Mouse (Mus musculus) heart, embryonic 14.5 days (tissue): ENCODE data around the gene Tex11. TPM values are rescaled to one million over a fixed set of nuclear protein-coding genes. Genes with fewer than 3 reads are reported as not detected.
"Not testable (repeated sequence)": the region's sequence is repeated elsewhere in the genome, so short reads cannot be mapped to it uniquely, and the experiment has no call there.

ENCODE experiments used
- ATAC-seq: fragments of 200-750 bp; cut with Nextera tagmentation; 2 replicates; pipeline ENCODE4 v1.8.0; 2017; ENCODE audit warnings: low read depth, moderate TSS enrichment; ENCODE audit not compliant: insufficient number of reproducible peaks, insufficient read depth, low FRiP score
- H3K27ac ChIP-seq, 2 experiments: fragments of 200-500 bp in 1 of 2; fragments of 300-500 bp in 1 of 2; sonication (generic) in 1 of 2; replicated peaks in 1 of 2; 2 replicates each; pipeline ENCODE4 v1.5.1; 2012 to 2014; ENCODE audit warnings: low read depth in 2 of 2, low read length in 2 of 2, control low read depth in 1 of 2, mild to moderate bottlenecking in 1 of 2, mixed read lengths in 1 of 2; ENCODE audit not compliant: control insufficient read depth in 1 of 2, insufficient read depth in 1 of 2
- H3K27me3 ChIP-seq: fragments of 300-500 bp; sonication (generic); 2 replicates; pipeline ENCODE4 v1.6.1; 2014; ENCODE audit warnings: mild to moderate bottlenecking, low read length, control low read depth; ENCODE audit not compliant: control insufficient read depth, insufficient read depth
- H3K36me3 ChIP-seq: fragments of 300-500 bp; sonication (generic); 2 replicates; pipeline ENCODE4 v1.6.1; 2014; ENCODE audit warnings: mild to moderate bottlenecking, control low read depth, low read length, mixed read lengths; ENCODE audit not compliant: control insufficient read depth, insufficient read depth
- H3K4me1 ChIP-seq, 2 experiments: fragments of 200-500 bp in 1 of 2; fragments of 300-500 bp in 1 of 2; sonication (generic) in 1 of 2; 2 replicates each; pipeline ENCODE4 v1.6.1; 2012 to 2014; ENCODE audit warnings: low read length in 2 of 2, control low read depth in 1 of 2, mixed read lengths in 1 of 2; ENCODE audit not compliant: control insufficient read depth in 2 of 2, insufficient read depth in 2 of 2
- H3K4me2 ChIP-seq: fragments of 300-500 bp; sonication (generic); 2 replicates; pipeline ENCODE4 v1.6.1; 2014; ENCODE audit warnings: mild to moderate bottlenecking, low read length
- H3K4me3 ChIP-seq, 2 experiments: fragments of 200-500 bp in 1 of 2; fragments of 300-500 bp in 1 of 2; sonication (generic) in 1 of 2; 2 replicates each; pipeline ENCODE4 v1.5.1; 2012 to 2014; ENCODE audit warnings: low read length in 2 of 2, mild to moderate bottlenecking in 2 of 2, control low read depth in 1 of 2, low read depth in 1 of 2, moderate library complexity in 1 of 2; ENCODE audit not compliant: control insufficient read depth in 1 of 2, insufficient read depth in 1 of 2
- H3K9ac ChIP-seq: fragments of 300-500 bp; sonication (generic); 2 replicates; pipeline ENCODE4 v1.6.1; 2014; ENCODE audit warnings: mild to moderate bottlenecking, low read length
- H3K9me3 ChIP-seq: fragments of 300-500 bp; sonication (generic); 2 replicates; pipeline ENCODE4 v1.6.1; 2016; ENCODE audit warnings: low read length, control low read depth; ENCODE audit not compliant: control insufficient read depth
- WGBS: fragments of 180-500 bp; shearing (Covaris S2); extraction: QIAGEN DNeasy Blood & Tissue Kit; methylation state at CpG from one replicate; pipeline ENCODE4 v1.1.7; 2014; 5-methylcytosine and 5-hydroxymethylcytosine counted together
- polyA plus RNA-seq: library from polyadenylated mRNA; unstranded; fragments of >200 nt; fragmentation: Nextera tagmentation; extraction: Ambion mirVana; gene quantifications from 2 replicates; pipeline ENCODE4 v1.2.1, GENCODE M21; 2014

Tex11 gene
- polyA plus RNA-seq, result 0.15 and 0.63 TPM in 2 replicates

- no peak within 1 kb of the TSS for H3K4me2 ChIP-seq
- H3K27ac ChIP-seq, result no peak within 1 kb of the TSS
- no peaks in the 10 kb centered on the region; the same call in 1 of the 2 replicates for H3K9me3 ChIP-seq
- no peak within 1 kb of the TSS for H3K9ac ChIP-seq
- H3K4me1 ChIP-seq, result no peaks in the 10 kb centered on the region
- 80% methylated on average over 31 of the region's 31 CpGs for WGBS
- no peak for ATAC-seq
- H3K27me3 ChIP-seq, result no peaks in the 10 kb centered on the region
- no peaks in the 10 kb centered on the region for H3K36me3 ChIP-seq
- no peak within 1 kb of the TSS for H3K4me3 ChIP-seq
These were observed at the start of gene Tex11 for GRCm38 (mm10) chrX:101059541-101059940. TSS of gene Tex11 (minus strand) at chrX:101059667.

GRCm38 (mm10) chrX:101085920-101086319, 26.5 kb upstream of the Tex11 start, which contains the start of gene Slc7a3:
TSS of gene Slc7a3 (minus strand) at chrX:101086020.
- ATAC-seq, result no peak
- H3K9ac ChIP-seq, result 0 out of 2 replicates have a peak within 1 kb of the TSS, but pooled peaks have one; percentile 22
- no peaks in the 10 kb centered on the region for H3K4me1 ChIP-seq

DNA sequence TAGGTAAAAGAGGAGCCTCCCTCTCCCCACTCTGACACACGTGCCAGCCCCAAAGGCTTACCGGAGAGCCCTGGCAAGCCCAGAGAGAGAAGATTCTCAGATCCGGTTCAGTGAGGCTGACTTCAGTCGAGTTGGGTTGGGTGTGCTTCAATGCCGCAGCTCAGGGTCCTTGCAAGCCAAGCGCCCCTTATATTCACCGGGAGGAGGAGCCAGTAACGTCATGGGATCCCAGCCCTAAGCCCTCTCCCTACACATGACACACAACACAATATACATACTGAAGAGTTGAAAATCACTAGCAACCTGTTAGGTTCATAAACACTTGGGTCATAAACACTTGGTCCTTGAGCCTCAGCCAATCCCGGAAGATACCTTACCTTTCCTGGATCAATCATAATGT, 25.7 kb upstream of the Tex11 start:
- WGBS, result 9% methylated on average over 6 of the region's 9 CpGs
- H3K36me3 ChIP-seq, ATAC-seq, H3K9me3 ChIP-seq, H3K27ac ChIP-seq, H3K4me1 ChIP-seq: not testable (repeated sequence)
- Histone ChIP-seq H3K4me2 (peak overlapping the region; percentile 65), H3K9ac (0 out of 2 replicates have a peak overlapping the region, but pooled peaks have one; percentile 22), H3K4me3 (peak overlapping the region; percentile 26 to 31), H3K27me3 (peaks cover 12% of the 10 kb centered on the region; the same call in 1 of the 2 replicates)

More at GRCm38 (mm10) chrX:101085920-101086319, 26.5 kb upstream of the Tex11 start, which contains the start of gene Slc7a3:
- Histone ChIP-seq H3K27me3 (peaks cover 12% of the 10 kb centered on the region; the same call in 1 of the 2 replicates), H3K36me3 (no peaks in the 10 kb centered on the region), H3K9me3 (no peaks in the 10 kb centered on the region), H3K27ac (no peak within 1 kb of the TSS), H3K4me2 (peak within 1 kb of the TSS; percentile 65), H3K4me3 (peak within 1 kb of the TSS; percentile 26 to 31)
- 30% methylated on average over 11 of the region's 11 CpGs for WGBS

GRCm38 (mm10) chrX:101084192-101084591, 24.7 kb upstream of the Tex11 start:
- no peak overlapping the region for H3K4me3 ChIP-seq
- no peaks in the 10 kb centered on the region for H3K9me3 ChIP-seq
- no peak overlapping the region for H3K4me2 ChIP-seq
- no peak for ATAC-seq
- peaks cover 12% of the 10 kb centered on the region; the same call in 1 of the 2 replicates for H3K27me3 ChIP-seq
- H3K4me1 ChIP-seq, result no peaks in the 10 kb centered on the region
- no peak overlapping the region for H3K27ac ChIP-seq
- WGBS, result 53% methylated on average over 2 of the region's 2 CpGs
- H3K9ac ChIP-seq, result no peak overlapping the region
- H3K36me3 ChIP-seq, result no peaks in the 10 kb centered on the region

DNA sequence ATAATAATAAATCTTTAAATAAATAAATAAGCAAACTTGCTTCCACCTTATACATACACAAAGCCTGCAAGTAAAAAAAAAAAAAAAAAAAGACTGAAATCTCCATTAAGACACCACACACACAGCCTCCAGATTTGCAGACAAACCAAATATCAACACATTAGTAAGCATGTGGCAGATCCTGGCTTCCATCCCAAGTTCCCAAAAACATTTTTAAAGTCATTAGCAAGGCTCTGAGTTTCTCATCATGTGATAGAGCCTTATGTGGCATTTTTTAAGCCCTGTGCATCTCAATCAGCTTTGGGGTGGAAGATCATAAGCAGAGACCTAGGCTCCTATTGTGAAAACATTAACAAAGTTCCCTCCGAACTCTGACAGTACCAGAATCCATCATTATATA, 5.8 kb upstream of the Tex11 start:
- Histone ChIP-seq H3K27ac (no peak overlapping the region), H3K27me3 (no peaks in the 10 kb centered on the region), H3K4me1 (no peaks in the 10 kb centered on the region), H3K36me3 (no peaks in the 10 kb centered on the region), H3K9ac (no peak overlapping the region), H3K9me3 (no peaks in the 10 kb centered on the region), H3K4me2 (no peak overlapping the region), H3K4me3 (no peak overlapping the region)
- WGBS, result 52% methylated on average over 1 of the region's 1 CpGs
- no peak for ATAC-seq

GRCm38 (mm10) chrX:101063503-101063902, 4.0 kb upstream of the Tex11 start:
- Histone ChIP-seq H3K4me3 (no peak overlapping the region), H3K4me1 (no peaks in the 10 kb centered on the region), H3K9me3 (no peaks in the 10 kb centered on the region; the same call in 1 of the 2 replicates), H3K27me3 (no peaks in the 10 kb centered on the region), H3K27ac (no peak overlapping the region), H3K4me2 (no peak overlapping the region), H3K9ac (no peak overlapping the region), H3K36me3 (no peaks in the 10 kb centered on the region)
- 60% methylated on average over 2 of the region's 2 CpGs for WGBS
- ATAC-seq, result no peak

DNA sequence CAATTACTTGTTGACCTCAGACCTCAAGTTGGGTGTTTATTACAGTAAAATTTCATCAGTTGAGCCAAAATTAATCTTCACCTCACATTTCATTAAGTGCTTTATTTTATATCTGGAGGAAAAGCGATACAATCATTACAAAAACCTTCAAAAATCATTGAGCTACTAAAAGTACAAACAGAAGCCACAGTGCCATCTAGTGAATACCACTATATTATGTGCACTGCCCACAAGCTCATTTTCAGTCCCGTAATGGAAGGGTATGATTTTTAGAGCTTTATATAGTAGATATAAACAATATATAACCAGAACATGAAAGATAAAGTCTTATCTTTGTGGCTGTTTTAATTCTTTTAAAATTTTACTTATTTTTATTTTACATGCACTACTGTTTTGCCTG, 115.8 kb downstream of the Tex11 start:
- no peak overlapping the region for H3K9ac ChIP-seq

GRCm38 (mm10) chrX:100839211-100839610, 220.3 kb downstream of the Tex11 start:
- no peaks in the 10 kb centered on the region for H3K9me3 ChIP-seq
- no peaks in the 10 kb centered on the region for H3K27me3 ChIP-seq
- no peak overlapping the region for H3K27ac ChIP-seq
- no peak overlapping the region for H3K4me2 ChIP-seq
- no peaks in the 10 kb centered on the region for H3K4me1 ChIP-seq
- H3K9ac ChIP-seq, result no peak overlapping the region
- H3K36me3 ChIP-seq, result no peaks in the 10 kb centered on the region
- no peak for ATAC-seq
- no peak overlapping the region for H3K4me3 ChIP-seq

More for the DNA sequence above, 115.8 kb downstream of the Tex11 start:
- no peaks in the 10 kb centered on the region for H3K36me3 ChIP-seq
- H3K4me2 ChIP-seq, result no peak overlapping the region
- H3K27me3 ChIP-seq, result no peaks in the 10 kb centered on the region
- ATAC-seq, result no peak
- H3K4me1 ChIP-seq, result no peaks in the 10 kb centered on the region
- WGBS, result 32% methylated on average over 2 of the region's 2 CpGs
- no peak overlapping the region for H3K4me3 ChIP-seq
- no peak overlapping the region for H3K27ac ChIP-seq
- H3K9me3 ChIP-seq, result no peaks in the 10 kb centered on the region
